Mouse (Mus musculus): ENCODE data around the gene Llph.
"Not testable (repeated sequence)": the region's sequence is repeated elsewhere in the genome, so short reads cannot be mapped to it uniquely, and the experiment has no call there.

The Llph gene

GRCm38 (mm10) chr10:120226871-120227661 is at the start of gene Llph:
Gene Llph (plus strand): TSS chr10:120227070.
- peak; percentile 83 for DNase-seq (ENCODE audit: low spot score)

- DNase-seq (ENCODE audit: low spot score): no peak
Measured at GRCm38 (mm10) chr10:120182887-120183286, 44.0 kb upstream of the Llph start.

- no peak for DNase-seq (ENCODE audit: low spot score)
Measured at GRCm38 (mm10) chr10:120183342-120183741, 43.5 kb upstream of the Llph start.

- DNase-seq (ENCODE audit: low spot score): no peak
Measured at GRCm38 (mm10) chr10:120188513-120188912, 38.4 kb upstream of the Llph start.

GRCm38 (mm10) chr10:120189276-120189675 is 37.6 kb upstream of the Llph start:
- DNase-seq (ENCODE audit: low spot score): no peak

GRCm38 (mm10) chr10:120189782-120190181 is 37.1 kb upstream of the Llph start:
- DNase-seq (ENCODE audit: low spot score): no peak

- no peak for DNase-seq (ENCODE audit: low spot score)
Measured at GRCm38 (mm10) chr10:120191165-120191564, 35.7 kb upstream of the Llph start.

GRCm38 (mm10) chr10:120192278-120192677 is 34.6 kb upstream of the Llph start:
- DNase-seq (ENCODE audit: low spot score): no peak

GRCm38 (mm10) chr10:120193255-120193654 is 33.6 kb upstream of the Llph start:
- no peak for DNase-seq (ENCODE audit: low spot score)

- no peak for DNase-seq (ENCODE audit: low spot score)
Measured at GRCm38 (mm10) chr10:120197061-120197835, 29.6 kb upstream of the Llph start.

- DNase-seq (ENCODE audit: low spot score): peak; percentile 30
Measured at GRCm38 (mm10) chr10:120201131-120201921, 25.5 kb upstream of the Llph start, which contains the start of gene Tmbim4. Gene Tmbim4 (plus strand): TSS chr10:120201590.

- peak; percentile 75 for DNase-seq (ENCODE audit: low spot score)
Measured at GRCm38 (mm10) chr10:120201961-120202402, 24.9 kb upstream of the Llph start, which contains the start of gene Irak3. Gene Irak3 (minus strand): TSS chr10:120202130.

GRCm38 (mm10) chr10:120202467-120203250 is 24.2 kb upstream of the Llph start:
- no peak for DNase-seq (ENCODE audit: low spot score)

GRCm38 (mm10) chr10:120204591-120205210 is 22.2 kb upstream of the Llph start:
- DNase-seq (ENCODE audit: low spot score): no peak

GRCm38 (mm10) chr10:120208015-120208414 is 18.9 kb upstream of the Llph start:
- no peak for DNase-seq (ENCODE audit: low spot score)

GRCm38 (mm10) chr10:120208575-120209538 is 18.0 kb upstream of the Llph start:
- peak; percentile 87 for DNase-seq (ENCODE audit: low spot score)

GRCm38 (mm10) chr10:120209539-120209925 is 17.3 kb upstream of the Llph start:
- no peak for DNase-seq (ENCODE audit: low spot score)

- DNase-seq (ENCODE audit: low spot score): no peak
Measured at GRCm38 (mm10) chr10:120210096-120210495, 16.8 kb upstream of the Llph start.

- DNase-seq (ENCODE audit: low spot score): not testable (repeated sequence)
Measured at GRCm38 (mm10) chr10:120217099-120217498, 9.8 kb upstream of the Llph start.

GRCm38 (mm10) chr10:120218996-120219395 is 7.9 kb upstream of the Llph start:
- DNase-seq (ENCODE audit: low spot score): no peak
